ENCODE assay signal across 17 mouse cellular contexts in genomic region chr13:51632560-51633218, GRCm38 (mm10).
"Had no signal": no experiment of that assay in that cellular context is flagged by ENCODE, and none has a peak within 500 bp of the region (broad histone marks: within the 10 kb centered on the region; RNA-seq: fewer than 3 reads in every experiment).

No protein-coding gene starts in this region.

- H3K9me3 ChIP-seq: lung, embryonic 15.5 days; midbrain, embryonic 13.5 days; midbrain, embryonic 15.5 days; neural tube, embryonic 12.5 days; stomach, embryonic 15.5 days had no signal

- H3K9ac ChIP-seq: lung, embryonic 15.5 days; midbrain, embryonic 13.5 days; midbrain, embryonic 15.5 days; neural tube, embryonic 12.5 days; stomach, embryonic 15.5 days had no signal

- DNase-seq: lung, adult 2 months; lung, postnatal 14 days; lung, postnatal 36 days; right cerebral cortex, postnatal 14 days; thymus, adult 2 months; thymus, postnatal 25 days; thymus, postnatal 4 days had no signal

- H3K4me2 ChIP-seq: lung, embryonic 15.5 days; midbrain, embryonic 11.5 days; midbrain, embryonic 13.5 days; midbrain, embryonic 15.5 days; neural tube, embryonic 12.5 days; stomach, embryonic 15.5 days had no signal

- H3K27ac ChIP-seq: lung, embryonic 15.5 days; macrophage; midbrain, embryonic 13.5 days; midbrain, embryonic 15.5 days; neural tube, embryonic 12.5 days; stomach, embryonic 15.5 days; stomach, postnatal 0 days had no signal

- H3K4me3 ChIP-seq: lung, embryonic 15.5 days; megakaryocyte, embryonic 14.5 days; midbrain, embryonic 13.5 days; midbrain, embryonic 15.5 days; neural tube, embryonic 12.5 days; stomach, embryonic 15.5 days had no signal

- ATAC-seq: lung, postnatal 0 days; midbrain, embryonic 13.5 days; midbrain, embryonic 15.5 days had no signal

- H3K27me3 ChIP-seq: lung, embryonic 15.5 days; midbrain, embryonic 13.5 days; midbrain, embryonic 15.5 days; neural tube, embryonic 12.5 days; stomach, embryonic 15.5 days had no signal

- H3K4me1 ChIP-seq: lung, embryonic 15.5 days; midbrain, embryonic 13.5 days; midbrain, embryonic 15.5 days; neural tube, embryonic 12.5 days; stomach, embryonic 15.5 days had no signal

- H3K36me3 ChIP-seq: lung, embryonic 15.5 days; midbrain, embryonic 13.5 days; midbrain, embryonic 15.5 days; neural tube, embryonic 12.5 days; stomach, embryonic 15.5 days had no signal
